Mouse (Mus musculus): ENCODE results near the gene Foxo3.

- TF ChIP-seq POLR2A (IDR thresholded peaks at IDR 0.05; ENCODE audit: control insufficient read depth, extremely low read depth, insufficient read depth, low read length, poor library complexity) = no peak
- no peak for TF ChIP-seq CTCF (IDR thresholded peaks at IDR 0.05; ENCODE audit: borderline replicate concordance, control insufficient read depth, extremely low read depth, insufficient read depth, low read length, poor library complexity)
Observed at GRCm38 (mm10) chr10:42241775-42242174, 34.8 kb downstream of the Foxo3 start.
